Mouse (Mus musculus) neural tube, embryonic 10.5 days (tissue): ENCODE measurements around the gene Grsf1.
A peak's percentile ranks its signal among the peaks of the same experiment; 100 is the strongest.

ENCODE experiments used
- DNase-seq: peaks from one replicate; pipeline ENCODE4 v3.0.0-alpha.2; 2017; ENCODE audit warnings: low spot score; ENCODE audit errors: extremely low spot score

Gene Grsf1

GRCm38 (mm10) chr5:88675443-88676387 lies at the start of gene Grsf1:
TSS of gene Grsf1 (minus strand) at chr5:88676171.
- DNase-seq: peak; percentile 90

- DNase-seq: no peak
Observed at GRCm38 (mm10) chr5:88724030-88724429, 48.1 kb upstream of the Grsf1 start.

- DNase-seq: no peak
Observed at GRCm38 (mm10) chr5:88722213-88722600, 46.2 kb upstream of the Grsf1 start.

- peak; percentile 56 for DNase-seq
Observed at GRCm38 (mm10) chr5:88721565-88722212, 45.7 kb upstream of the Grsf1 start.

GRCm38 (mm10) chr5:88721003-88721475 lies 45.1 kb upstream of the Grsf1 start:
- DNase-seq: no peak

- peak; percentile 97 for DNase-seq
Observed at GRCm38 (mm10) chr5:88720116-88721002, 44.4 kb upstream of the Grsf1 start, which contains the start of gene Mob1b. TSS of gene Mob1b (plus strand) at chr5:88720855.

GRCm38 (mm10) chr5:88716983-88717382 lies 41.0 kb upstream of the Grsf1 start:
- DNase-seq: no peak

- DNase-seq: no peak
Observed at GRCm38 (mm10) chr5:88712328-88712727, 36.4 kb upstream of the Grsf1 start.

GRCm38 (mm10) chr5:88711618-88712224 lies 35.8 kb upstream of the Grsf1 start:
- no peak for DNase-seq

- no peak for DNase-seq
Observed at GRCm38 (mm10) chr5:88711128-88711527, 35.2 kb upstream of the Grsf1 start.

GRCm38 (mm10) chr5:88703551-88703950 lies 27.6 kb upstream of the Grsf1 start:
- DNase-seq: no peak

- DNase-seq: no peak
Observed at GRCm38 (mm10) chr5:88702041-88702440, 26.1 kb upstream of the Grsf1 start.

- DNase-seq: no peak
Observed at GRCm38 (mm10) chr5:88699251-88699913, 23.4 kb upstream of the Grsf1 start.

GRCm38 (mm10) chr5:88697291-88697690 lies 21.3 kb upstream of the Grsf1 start:
- DNase-seq: no peak

- no peak for DNase-seq
Observed at GRCm38 (mm10) chr5:88693057-88693456, 17.1 kb upstream of the Grsf1 start.

- no peak for DNase-seq
Observed at GRCm38 (mm10) chr5:88692586-88692985, 16.6 kb upstream of the Grsf1 start.

- no peak for DNase-seq
Observed at GRCm38 (mm10) chr5:88691506-88692095, 15.6 kb upstream of the Grsf1 start.

GRCm38 (mm10) chr5:88690681-88691505 lies 14.9 kb upstream of the Grsf1 start:
- DNase-seq: no peak
